Mouse (Mus musculus): ENCODE data around the gene Pip4k2a. TPM values are rescaled to one million over a fixed set of nuclear protein-coding genes. Genes with fewer than 3 reads are reported as not detected.

The Pip4k2a gene
- polyA plus RNA-seq, 1 experiment from 2014 or later: 14.3 TPM

DNA sequence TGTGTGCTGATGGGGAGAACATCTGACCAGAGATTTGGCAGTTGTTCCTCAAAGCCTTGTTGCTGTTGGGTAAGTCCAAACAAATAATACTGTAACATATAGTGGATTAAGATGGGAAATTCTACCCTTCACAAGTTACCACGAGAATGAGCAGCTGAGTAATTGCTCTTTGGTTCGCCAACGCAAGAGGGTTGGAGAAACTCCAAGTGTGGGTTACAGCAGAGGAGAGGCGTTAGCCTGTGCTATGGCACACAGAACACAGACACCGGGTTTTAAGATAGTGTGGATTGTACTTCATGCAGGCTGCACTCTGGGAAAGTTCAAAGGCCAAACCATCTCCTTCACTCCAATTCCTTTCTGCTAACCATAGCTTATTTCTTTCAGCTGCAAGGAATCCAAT lies 144.6 kb downstream of the Pip4k2a start:
- no peaks in the 10 kb centered on the region for H3K4me1 ChIP-seq (ENCODE audit: control insufficient read depth, insufficient read depth, low read length)
- no peak overlapping the region for H3K4me3 ChIP-seq (ENCODE audit: low read length)
- no peak for ATAC-seq (ENCODE audit: low FRiP score, low TSS enrichment)
- WGBS: 77% methylated on average over 5 of the region's 5 CpGs
- no peaks in the 10 kb centered on the region for H3K9me3 ChIP-seq (ENCODE audit: control insufficient read depth, low read length)
- no peak overlapping the region for H3K9ac ChIP-seq (ENCODE audit: low read depth, low read length)
- no peak overlapping the region for H3K27ac ChIP-seq (ENCODE audit: low read depth, low read length)
- no peaks in the 10 kb centered on the region for H3K36me3 ChIP-seq (ENCODE audit: control insufficient read depth, insufficient read depth, low read length)
- no peaks in the 10 kb centered on the region for H3K27me3 ChIP-seq (ENCODE audit: control insufficient read depth, insufficient read depth, low read length)
- H3K4me2 ChIP-seq (replicated peaks; ENCODE audit: low read depth, low read length): no peak overlapping the region

- no peak for ATAC-seq (ENCODE audit: low FRiP score, low TSS enrichment)
- Histone ChIP-seq H3K9me3 (ENCODE audit: control insufficient read depth, low read length) (no peaks in the 10 kb centered on the region), H3K9ac (ENCODE audit: low read depth, low read length) (no peak overlapping the region), H3K4me3 (ENCODE audit: low read length) (no peak overlapping the region), H3K27me3 (ENCODE audit: control insufficient read depth, insufficient read depth, low read length) (no peaks in the 10 kb centered on the region), H3K27ac (ENCODE audit: low read depth, low read length) (no peak overlapping the region), H3K36me3 (ENCODE audit: control insufficient read depth, insufficient read depth, low read length) (peaks cover 3% of the 10 kb centered on the region), H3K4me1 (ENCODE audit: control insufficient read depth, insufficient read depth, low read length) (no peaks in the 10 kb centered on the region), H3K4me2 (replicated peaks; ENCODE audit: low read depth, low read length) (no peak overlapping the region)
- WGBS: 58% methylated on average over 8 of the region's 8 CpGs
Measured at GRCm38 (mm10) chr2:18850657-18851056, 147.3 kb downstream of the Pip4k2a start.

- WGBS: 85% methylated on average over 5 of the region's 5 CpGs
- no peaks in the 10 kb centered on the region for H3K27me3 ChIP-seq (ENCODE audit: control insufficient read depth, insufficient read depth, low read length)
- no peak for ATAC-seq (ENCODE audit: low FRiP score, low TSS enrichment)
- H3K9me3 ChIP-seq (ENCODE audit: control insufficient read depth, low read length): no peaks in the 10 kb centered on the region
- peaks cover 13% of the 10 kb centered on the region for H3K36me3 ChIP-seq (ENCODE audit: control insufficient read depth, insufficient read depth, low read length)
- no peak overlapping the region for H3K9ac ChIP-seq (ENCODE audit: low read depth, low read length)
- no peak overlapping the region for H3K4me2 ChIP-seq (replicated peaks; ENCODE audit: low read depth, low read length)
- H3K27ac ChIP-seq (ENCODE audit: low read depth, low read length): no peak overlapping the region
- no peak overlapping the region for H3K4me3 ChIP-seq (ENCODE audit: low read length)
- H3K4me1 ChIP-seq (ENCODE audit: control insufficient read depth, insufficient read depth, low read length): no peaks in the 10 kb centered on the region
Measured at GRCm38 (mm10) chr2:18848074-18848629, 149.8 kb downstream of the Pip4k2a start.

DNA sequence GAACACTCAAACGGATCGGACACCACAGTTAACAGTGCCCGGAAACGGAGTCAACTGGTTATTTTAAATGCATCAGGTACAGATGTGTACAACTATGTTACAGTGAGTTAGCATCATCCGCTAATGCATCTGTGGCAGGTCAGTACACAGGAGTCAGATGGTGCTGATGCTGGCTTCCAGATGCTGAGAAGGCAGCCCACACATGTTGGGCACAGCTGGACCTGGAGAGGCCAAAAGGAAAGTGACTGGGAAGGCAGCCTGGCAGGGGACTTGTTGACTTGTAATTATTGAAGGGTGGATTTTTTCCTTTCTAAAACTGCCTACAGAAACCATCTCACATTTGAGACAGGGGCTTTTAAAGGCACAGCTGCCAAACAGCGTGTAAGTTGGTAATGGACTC lies 155.4 kb downstream of the Pip4k2a start:
- no peaks in the 10 kb centered on the region for H3K27me3 ChIP-seq (ENCODE audit: control insufficient read depth, insufficient read depth, low read length)
- no peak overlapping the region for H3K4me2 ChIP-seq (replicated peaks; ENCODE audit: low read depth, low read length)
- peaks cover 18% of the 10 kb centered on the region for H3K36me3 ChIP-seq (ENCODE audit: control insufficient read depth, insufficient read depth, low read length)
- H3K9ac ChIP-seq (ENCODE audit: low read depth, low read length): no peak overlapping the region
- H3K4me3 ChIP-seq (ENCODE audit: low read length): no peak overlapping the region
- H3K9me3 ChIP-seq (ENCODE audit: control insufficient read depth, low read length): no peaks in the 10 kb centered on the region
- no peak overlapping the region for H3K27ac ChIP-seq (ENCODE audit: low read depth, low read length)
- WGBS: 89% methylated on average over 6 of the region's 6 CpGs
- H3K4me1 ChIP-seq (ENCODE audit: control insufficient read depth, insufficient read depth, low read length): no peaks in the 10 kb centered on the region
- no peak for ATAC-seq (ENCODE audit: low FRiP score, low TSS enrichment)

- Histone ChIP-seq H3K4me2 (replicated peaks; ENCODE audit: low read depth, low read length) (no peak overlapping the region), H3K27ac (ENCODE audit: low read depth, low read length) (no peak overlapping the region), H3K27me3 (ENCODE audit: control insufficient read depth, insufficient read depth, low read length) (no peaks in the 10 kb centered on the region), H3K9ac (ENCODE audit: low read depth, low read length) (no peak overlapping the region), H3K36me3 (ENCODE audit: control insufficient read depth, insufficient read depth, low read length) (peaks cover 18% of the 10 kb centered on the region), H3K4me3 (ENCODE audit: low read length) (no peak overlapping the region), H3K4me1 (ENCODE audit: control insufficient read depth, insufficient read depth, low read length) (no peaks in the 10 kb centered on the region), H3K9me3 (ENCODE audit: control insufficient read depth, low read length) (no peaks in the 10 kb centered on the region)
- ATAC-seq (ENCODE audit: low FRiP score, low TSS enrichment): no peak
- WGBS: 90% methylated on average over 8 of the region's 8 CpGs
Measured at GRCm38 (mm10) chr2:18841051-18841450, 156.9 kb downstream of the Pip4k2a start.

- H3K9me3 ChIP-seq (ENCODE audit: control insufficient read depth, low read length): no peaks in the 10 kb centered on the region
- 93% methylated on average over 4 of the region's 4 CpGs for WGBS
- H3K9ac ChIP-seq (ENCODE audit: low read depth, low read length): no peak overlapping the region
- no peak overlapping the region for H3K4me2 ChIP-seq (replicated peaks; ENCODE audit: low read depth, low read length)
- H3K36me3 ChIP-seq (ENCODE audit: control insufficient read depth, insufficient read depth, low read length): peaks cover 10% of the 10 kb centered on the region; the same call in 1 of the 2 replicates
- H3K4me1 ChIP-seq (ENCODE audit: control insufficient read depth, insufficient read depth, low read length): no peaks in the 10 kb centered on the region
- no peak overlapping the region for H3K27ac ChIP-seq (ENCODE audit: low read depth, low read length)
- ATAC-seq (ENCODE audit: low FRiP score, low TSS enrichment): no peak
- H3K27me3 ChIP-seq (ENCODE audit: control insufficient read depth, insufficient read depth, low read length): no peaks in the 10 kb centered on the region
- H3K4me3 ChIP-seq (ENCODE audit: low read length): no peak overlapping the region
Measured at GRCm38 (mm10) chr2:18839532-18839931, 158.4 kb downstream of the Pip4k2a start.

GRCm38 (mm10) chr2:18835266-18835908 lies 162.5 kb downstream of the Pip4k2a start:
- H3K36me3 ChIP-seq (ENCODE audit: control insufficient read depth, insufficient read depth, low read length): no peaks in the 10 kb centered on the region
- no peaks in the 10 kb centered on the region for H3K4me1 ChIP-seq (ENCODE audit: control insufficient read depth, insufficient read depth, low read length)
- no peak overlapping the region for H3K9ac ChIP-seq (ENCODE audit: low read depth, low read length)
- H3K4me3 ChIP-seq (ENCODE audit: low read length): no peak overlapping the region
- no peak overlapping the region for H3K4me2 ChIP-seq (replicated peaks; ENCODE audit: low read depth, low read length)
- H3K9me3 ChIP-seq (ENCODE audit: control insufficient read depth, low read length): no peaks in the 10 kb centered on the region
- ATAC-seq (ENCODE audit: low FRiP score, low TSS enrichment): no peak
- H3K27ac ChIP-seq (ENCODE audit: low read depth, low read length): no peak overlapping the region
- H3K27me3 ChIP-seq (ENCODE audit: control insufficient read depth, insufficient read depth, low read length): no peaks in the 10 kb centered on the region
- 94% methylated on average over 12 of the region's 12 CpGs for WGBS

- Histone ChIP-seq H3K9me3 (ENCODE audit: control insufficient read depth, low read length) (no peaks in the 10 kb centered on the region), H3K4me2 (replicated peaks; ENCODE audit: low read depth, low read length) (no peak overlapping the region), H3K27me3 (ENCODE audit: control insufficient read depth, insufficient read depth, low read length) (no peaks in the 10 kb centered on the region), H3K9ac (ENCODE audit: low read depth, low read length) (no peak overlapping the region), H3K27ac (ENCODE audit: low read depth, low read length) (no peak overlapping the region), H3K36me3 (ENCODE audit: control insufficient read depth, insufficient read depth, low read length) (no peaks in the 10 kb centered on the region), H3K4me1 (ENCODE audit: control insufficient read depth, insufficient read depth, low read length) (no peaks in the 10 kb centered on the region), H3K4me3 (ENCODE audit: low read length) (no peak overlapping the region)
- 85% methylated on average over 9 of the region's 9 CpGs for WGBS
- ATAC-seq (ENCODE audit: low FRiP score, low TSS enrichment): no peak
Measured at GRCm38 (mm10) chr2:18833024-18833590, 164.8 kb downstream of the Pip4k2a start.

DNA sequence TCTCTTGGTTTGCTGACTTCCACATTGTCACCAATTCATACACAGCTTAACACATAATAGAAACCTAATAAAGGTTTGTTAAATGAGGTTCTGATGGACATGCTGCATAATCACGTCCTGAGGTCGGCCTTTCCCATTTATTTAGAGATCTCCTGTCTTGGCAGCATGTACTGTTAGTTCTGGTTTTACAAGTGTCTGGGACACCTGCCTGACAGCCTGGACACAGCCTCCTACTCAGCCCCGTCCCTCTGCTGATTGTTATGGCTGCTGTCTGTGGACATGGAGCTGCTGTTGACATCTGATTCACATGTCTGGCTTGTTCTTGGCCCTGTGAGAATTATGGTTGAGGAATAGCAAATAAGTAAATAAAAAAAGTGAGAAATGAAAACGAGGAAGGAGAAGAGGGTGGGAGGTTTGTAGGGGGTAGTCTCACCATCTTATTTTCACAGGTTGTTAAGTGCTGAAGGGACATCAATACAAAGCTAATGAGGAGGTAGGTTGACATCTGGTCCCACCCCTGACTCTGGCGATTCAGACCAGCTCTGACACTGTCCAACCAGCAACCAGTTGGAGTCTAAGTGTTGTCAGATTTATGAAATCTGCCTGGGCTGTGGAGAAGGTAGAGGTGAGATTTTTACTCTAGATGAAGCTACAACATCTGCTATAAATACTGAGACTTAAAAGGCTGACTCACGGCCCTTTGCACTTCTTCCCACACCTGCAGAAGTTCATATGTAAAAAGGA lies 166.7 kb downstream of the Pip4k2a start:
- ATAC-seq (ENCODE audit: low FRiP score, low TSS enrichment): no peak
- Histone ChIP-seq H3K27ac (ENCODE audit: low read depth, low read length) (no peak overlapping the region), H3K9ac (ENCODE audit: low read depth, low read length) (no peak overlapping the region), H3K4me3 (ENCODE audit: low read length) (no peak overlapping the region), H3K4me2 (replicated peaks; ENCODE audit: low read depth, low read length) (no peak overlapping the region), H3K4me1 (ENCODE audit: control insufficient read depth, insufficient read depth, low read length) (no peaks in the 10 kb centered on the region), H3K36me3 (ENCODE audit: control insufficient read depth, insufficient read depth, low read length) (no peaks in the 10 kb centered on the region), H3K27me3 (ENCODE audit: control insufficient read depth, insufficient read depth, low read length) (no peaks in the 10 kb centered on the region), H3K9me3 (ENCODE audit: control insufficient read depth, low read length) (no peaks in the 10 kb centered on the region)
- WGBS: 34% methylated on average over 6 of the region's 6 CpGs
